Mouse (Mus musculus) lung, embryonic 14.5 days (tissue): ENCODE measurements around the gene Ick. TPM values are rescaled to one million over a fixed set of nuclear protein-coding genes. Genes with fewer than 3 reads are reported as not detected.
"Not testable (repeated sequence)": the region's sequence is repeated elsewhere in the genome, so short reads cannot be mapped to it uniquely, and the experiment has no call there.

Experiments
- ATAC-seq: fragments of 200-750 bp; cut with Nextera tagmentation; 2 replicates; pipeline ENCODE4 v1.8.0; 2017; ENCODE audit warnings: mild to moderate bottlenecking, moderate TSS enrichment, moderate library complexity; ENCODE audit not compliant: insufficient read depth
- DNase-seq: peaks from one replicate; pipeline ENCODE4 v3.0.0-alpha.2; 2015
- H3K27ac ChIP-seq: fragments of 300-500 bp; sonication (generic); 2 replicates; pipeline ENCODE4 v1.5.1; 2014; ENCODE audit warnings: low read depth, mild to moderate bottlenecking, moderate library complexity
- H3K27me3 ChIP-seq: fragments of 300-500 bp; sonication (generic); 2 replicates; pipeline ENCODE4 v1.6.1; 2014; ENCODE audit warnings: low read length, control low read depth; ENCODE audit not compliant: insufficient read depth
- H3K36me3 ChIP-seq: fragments of 300-500 bp; sonication (generic); 2 replicates; pipeline ENCODE4 v1.6.1; 2014; ENCODE audit warnings: control low read depth; ENCODE audit not compliant: insufficient read depth
- H3K4me1 ChIP-seq: fragments of 300-500 bp; sonication (generic); 2 replicates; pipeline ENCODE4 v1.6.1; 2014; ENCODE audit warnings: antibody characterized with exemption, control low read depth; ENCODE audit not compliant: insufficient read depth
- H3K4me2 ChIP-seq: fragments of 300-500 bp; sonication (generic); 2 replicates; pipeline ENCODE4 v1.6.1; 2014; ENCODE audit warnings: mild to moderate bottlenecking
- H3K4me3 ChIP-seq: fragments of 300-500 bp; sonication (generic); 2 replicates; pipeline ENCODE4 v1.5.1; 2014; ENCODE audit warnings: low read depth, low read length
- H3K9ac ChIP-seq: fragments of 300-500 bp; sonication (generic); 2 replicates; pipeline ENCODE4 v1.6.1; 2014
- H3K9me3 ChIP-seq: fragments of 300-500 bp; sonication (generic); 2 replicates; pipeline ENCODE4 v1.6.1; 2016; ENCODE audit warnings: low read depth, low read length, control low read depth
- CTCF ChIP-seq: IDR thresholded peaks from 2 replicates; pipeline ENCODE4 v1.5.1; 2016; ENCODE audit warnings: antibody characterized with exemption, low read depth
- WGBS: fragments of 180-500 bp; shearing (Covaris S2); extraction: QIAGEN DNeasy Blood & Tissue Kit; methylation state at CpG from one replicate; pipeline ENCODE4 v1.1.7; 2014; 5-methylcytosine and 5-hydroxymethylcytosine counted together
- polyA plus RNA-seq: library from polyadenylated mRNA; unstranded; fragments of >200 nt; fragmentation: Nextera tagmentation; extraction: Ambion mirVana; gene quantifications from 2 replicates; pipeline ENCODE4 v1.2.1, GENCODE M21; 2014

Ick gene
- polyA plus RNA-seq, 1 experiment from 2014 or later, result 22.9 TPM

- Histone ChIP-seq H3K27ac (no peak overlapping the region), H3K36me3 (peaks cover 47% of the 10 kb centered on the region)
- 68% methylated on average over 4 of the region's 4 CpGs for WGBS
These were observed 37.1 kb downstream of the Ick start for GRCm38 (mm10) chr9:78146099-78146498.

GRCm38 (mm10) chr9:78146627-78147026, 37.6 kb downstream of the Ick start:
- 78% methylated on average over 6 of the region's 6 CpGs for WGBS
- ATAC-seq (no peak), DNase-seq (no peak)
- no peak for TF ChIP-seq CTCF
- Histone ChIP-seq H3K9me3 (no peaks in the 10 kb centered on the region), H3K9ac (no peak overlapping the region), H3K27me3 (no peaks in the 10 kb centered on the region), H3K36me3 (peaks cover 45% of the 10 kb centered on the region), H3K4me3 (no peak overlapping the region), H3K27ac (no peak overlapping the region), H3K4me1 (no peaks in the 10 kb centered on the region), H3K4me2 (no peak overlapping the region)

More at GRCm38 (mm10) chr9:78146099-78146498, 37.1 kb downstream of the Ick start:
- no peak overlapping the region for H3K9ac ChIP-seq
- no peak overlapping the region for H3K4me3 ChIP-seq
- H3K9me3 ChIP-seq, result no peaks in the 10 kb centered on the region
- no peaks in the 10 kb centered on the region for H3K4me1 ChIP-seq
- ATAC-seq (no peak), DNase-seq (no peak)
- no peak for TF ChIP-seq CTCF
- no peaks in the 10 kb centered on the region for H3K27me3 ChIP-seq
- H3K4me2 ChIP-seq, result no peak overlapping the region

DNA sequence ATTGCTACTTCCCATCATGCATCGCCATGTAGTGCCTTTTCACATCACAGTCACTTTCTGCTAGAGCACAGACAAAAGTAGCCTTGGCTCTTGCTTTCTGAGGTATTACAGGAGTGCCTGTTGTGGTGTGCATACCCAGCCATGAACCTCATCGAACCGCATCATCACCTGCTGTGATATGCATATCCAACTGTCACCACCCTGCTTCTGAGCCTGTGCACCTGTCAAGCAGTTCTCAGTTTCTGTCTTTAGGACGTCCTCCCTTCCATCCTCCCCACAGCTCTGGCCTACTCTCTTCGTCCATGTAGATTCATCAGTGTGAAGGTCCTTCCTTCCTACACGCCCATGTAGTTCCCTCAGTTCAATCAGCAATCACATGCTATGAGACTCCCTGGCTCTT, 39.2 kb downstream of the Ick start:
- H3K27me3 ChIP-seq, result no peaks in the 10 kb centered on the region
- H3K4me3 ChIP-seq, result no peak overlapping the region
- DNase-seq (no peak), ATAC-seq (no peak)
- H3K9me3 ChIP-seq, result no peaks in the 10 kb centered on the region
- no peak overlapping the region for H3K4me2 ChIP-seq
- H3K27ac ChIP-seq, result no peak overlapping the region
- H3K9ac ChIP-seq, result no peak overlapping the region
- H3K36me3 ChIP-seq, result peaks cover 33% of the 10 kb centered on the region; the same call in 1 of the 2 replicates
- WGBS, result 86% methylated on average over 6 of the region's 6 CpGs
- no peak for TF ChIP-seq CTCF
- H3K4me1 ChIP-seq, result no peaks in the 10 kb centered on the region

DNA sequence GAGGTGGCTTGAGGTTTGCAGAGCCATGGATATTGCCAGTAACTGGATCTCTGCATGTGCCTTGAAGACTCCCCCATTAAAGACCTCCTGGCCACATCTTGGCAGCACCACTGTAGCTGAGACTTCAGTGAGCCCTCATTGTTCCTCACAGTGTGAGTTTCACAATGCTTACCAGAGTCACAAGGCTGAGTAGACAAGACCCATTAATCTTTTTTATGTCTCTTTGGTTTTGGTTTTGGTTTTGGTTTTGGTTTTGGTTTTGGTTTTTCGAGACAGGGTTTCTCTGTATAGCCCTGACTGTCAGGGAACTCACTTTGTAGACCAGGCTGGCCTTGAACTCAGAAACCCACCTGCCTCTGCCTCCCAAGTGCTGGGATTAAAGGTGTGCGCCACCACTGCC, 40.8 kb downstream of the Ick start:
- H3K9me3 ChIP-seq, H3K4me1 ChIP-seq, H3K9ac ChIP-seq, H3K4me3 ChIP-seq, DNase-seq, ATAC-seq, H3K27me3 ChIP-seq, H3K4me2 ChIP-seq, H3K27ac ChIP-seq: not testable (repeated sequence)
- 91% methylated on average over 2 of the region's 2 CpGs for WGBS
- H3K36me3 ChIP-seq, result peaks cover 31% of the 10 kb centered on the region

DNA sequence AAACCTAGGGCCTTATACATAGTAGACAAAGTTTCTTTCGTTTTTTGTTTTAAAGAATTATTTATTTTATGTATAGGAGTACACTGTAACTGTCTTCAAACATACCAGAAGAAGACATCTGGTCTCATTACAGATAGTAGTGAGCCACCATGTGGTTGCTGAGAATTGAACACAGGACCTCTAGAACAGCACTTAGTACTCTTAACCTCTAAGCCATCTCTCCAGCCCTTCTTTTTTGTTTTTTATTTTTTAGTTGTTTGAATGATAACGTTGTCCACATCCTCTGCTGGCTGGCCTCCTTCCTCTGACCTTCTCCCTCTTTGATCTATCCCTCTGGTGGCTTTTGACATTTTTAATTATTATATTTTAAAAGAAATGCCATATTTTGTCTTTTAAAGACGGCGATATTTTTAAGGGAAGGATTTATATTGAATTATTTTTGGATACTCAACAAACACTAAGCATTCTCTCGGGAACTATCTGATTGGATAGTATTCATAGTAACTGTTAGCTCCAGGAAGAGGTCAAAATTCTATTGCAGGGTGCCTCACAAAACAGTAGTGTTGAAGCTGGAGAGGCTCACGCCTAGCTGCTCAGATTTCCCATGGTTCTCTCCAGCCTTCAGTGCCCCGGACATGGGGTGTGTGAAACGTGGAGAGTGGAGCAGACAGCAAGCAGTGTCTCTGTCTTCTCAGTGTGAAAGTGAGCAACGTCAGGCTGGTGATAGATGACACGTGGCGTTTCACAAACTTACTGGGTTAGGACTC, 45.4 kb downstream of the Ick start:
- no peak overlapping the region for H3K9ac ChIP-seq
- no peak overlapping the region for H3K4me3 ChIP-seq
- DNase-seq (peak; percentile 13), ATAC-seq (no peak)
- H3K27ac ChIP-seq, result peak overlapping the region; percentile 42; the same call in 1 of the 2 replicates
- no peaks in the 10 kb centered on the region for H3K27me3 ChIP-seq
- no peak overlapping the region for H3K4me2 ChIP-seq
- no peaks in the 10 kb centered on the region for H3K9me3 ChIP-seq
- H3K4me1 ChIP-seq, result no peaks in the 10 kb centered on the region
- 62% methylated on average over 11 of the region's 11 CpGs for WGBS
- no peak for TF ChIP-seq CTCF
- peaks cover 56% of the 10 kb centered on the region for H3K36me3 ChIP-seq

DNA sequence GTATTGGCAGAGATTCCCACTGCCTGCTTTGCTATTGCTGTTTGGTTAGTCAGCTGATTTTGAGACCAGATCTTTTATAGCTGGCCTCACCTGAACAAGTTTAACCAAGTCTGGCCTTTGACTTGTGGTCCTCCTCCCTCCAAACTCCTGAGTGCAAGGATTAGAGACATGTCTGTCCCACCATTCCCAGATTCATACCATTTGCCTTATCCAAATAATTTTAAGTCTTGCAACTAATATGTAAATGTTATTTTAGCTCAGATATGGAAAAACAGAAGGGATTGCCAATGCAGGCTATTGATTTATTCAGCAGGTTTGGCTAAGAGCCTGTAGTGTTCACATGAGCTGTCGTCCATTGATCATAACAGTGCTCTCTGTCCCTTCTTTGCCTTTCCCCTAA, 48.2 kb downstream of the Ick start:
- no peak for DNase-seq
- no peak overlapping the region for H3K4me2 ChIP-seq
- H3K27ac ChIP-seq, result no peak overlapping the region
- WGBS, result 64% methylated on average over 1 of the region's 1 CpGs
- H3K4me1 ChIP-seq, result no peaks in the 10 kb centered on the region
- TF ChIP-seq CTCF, result no peak
- no peaks in the 10 kb centered on the region for H3K27me3 ChIP-seq
- H3K9ac ChIP-seq, result no peak overlapping the region
- peaks cover 75% of the 10 kb centered on the region for H3K36me3 ChIP-seq
- ATAC-seq, result no peak
- H3K9me3 ChIP-seq, result no peaks in the 10 kb centered on the region
- no peak overlapping the region for H3K4me3 ChIP-seq

- DNase-seq (no peak), ATAC-seq (no peak)
- Histone ChIP-seq H3K36me3 (peaks cover 74% of the 10 kb centered on the region), H3K4me3 (no peak overlapping the region), H3K4me2 (no peak overlapping the region), H3K9me3 (no peaks in the 10 kb centered on the region), H3K4me1 (no peaks in the 10 kb centered on the region), H3K27ac (no peak overlapping the region), H3K27me3 (no peaks in the 10 kb centered on the region), H3K9ac (no peak overlapping the region)
- WGBS, result 63% methylated on average over 10 of the region's 10 CpGs
- no peak for TF ChIP-seq CTCF
These were observed 54.3 kb downstream of the Ick start for GRCm38 (mm10) chr9:78163291-78163690.
